ENCODE assay signal across 24 mouse cellular contexts in the genomic region with DNA sequence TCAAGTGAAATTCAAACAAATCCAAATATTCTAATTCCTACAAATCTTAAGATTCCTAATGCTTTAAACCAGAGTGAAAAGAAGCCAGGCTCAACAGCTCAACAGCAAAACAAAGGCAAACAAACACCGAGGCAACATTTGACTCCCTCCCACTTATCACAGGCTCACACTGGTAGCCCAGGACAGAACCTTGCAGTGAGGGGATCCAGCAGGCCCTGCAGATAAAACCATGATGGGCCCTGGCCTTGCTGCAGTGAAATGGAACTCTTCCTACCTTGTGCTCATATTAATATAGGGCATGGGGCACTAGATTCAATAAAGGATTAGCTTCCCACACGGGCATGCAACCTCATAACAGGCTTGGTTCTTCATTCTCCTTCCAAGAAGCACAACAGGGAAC. TPM values are rescaled to one million over a fixed set of nuclear protein-coding genes. Genes with fewer than 3 reads are reported as not detected.
DNase-seq lines count a peak whose midpoint lies in the region; ATAC-seq and TF ChIP-seq lines count a peak whose summit lies in the region.
"Had no signal": no experiment of that assay in that cellular context is flagged by ENCODE, and none has a peak within 500 bp of the region (broad histone marks: within the 10 kb centered on the region; RNA-seq: fewer than 3 reads in every experiment).

No protein-coding gene starts in this region.

- intact Hi-C loops in heart, postnatal 10 days (cut with DNase I) = no loop called here

- no peak overlapping the region for H3K4me3 ChIP-seq in heart, embryonic 11.5 days (ENCODE audit: low read depth, low read length)
- no peak overlapping the region for H3K4me3 ChIP-seq in hindbrain, embryonic 15.5 days
- H3K4me3 ChIP-seq in hindbrain, embryonic 16.5 days (ENCODE audit: low read length) = no peak overlapping the region
- H3K4me3 ChIP-seq in liver, adult 2 months (ENCODE audit: insufficient read depth, low read depth, low read length) = no peak overlapping the region
- H3K4me3 ChIP-seq in liver, postnatal 0 days (ENCODE audit: low read depth, low read length) = no peak overlapping the region
- H3K4me3 ChIP-seq in forebrain, postnatal 0 days (ENCODE audit: low read depth, low read length) = no peak overlapping the region
- H3K4me3 ChIP-seq: embryonic facial prominence, embryonic 12.5 days; erythroblast, embryonic 14.5 days; forebrain, embryonic 13.5 days; hindbrain, embryonic 10.5 days; left cerebral cortex, adult 2 months had no signal

- peak overlapping the region; percentile 38; the same call in 1 of the 2 replicates for H3K4me2 ChIP-seq in heart, embryonic 11.5 days
- H3K4me2 ChIP-seq in hindbrain, embryonic 15.5 days = no peak overlapping the region
- no peak overlapping the region for H3K4me2 ChIP-seq in hindbrain, embryonic 16.5 days (ENCODE audit: low read length)
- no peak overlapping the region for H3K4me2 ChIP-seq in liver, postnatal 0 days (ENCODE audit: low read depth, low read length)
- H3K4me2 ChIP-seq in forebrain, postnatal 0 days (ENCODE audit: low read depth) = no peak overlapping the region
- H3K4me2 ChIP-seq: embryonic facial prominence, embryonic 12.5 days; forebrain, embryonic 13.5 days; lung, embryonic 14.5 days; midbrain, embryonic 11.5 days had no signal

- DNase-seq in heart, postnatal 10 days = no peak
- DNase-seq in liver, adult 2 months (ENCODE audit: extremely low read depth, low read depth, low spot score) = no peak
- DNase-seq in liver, postnatal 0 days = no peak
- DNase-seq in forebrain, postnatal 0 days = no peak
- DNase-seq in cerebellum, adult 11-12 months = no peak
- DNase-seq: adrenal gland, postnatal 25 days; cerebellum, adult 9-10 months; gastrocnemius, postnatal 36 days; kidney, adult 9 months; kidney, postnatal 25 days; left cerebral cortex, postnatal 4 days; lung, embryonic 14.5 days; retina, postnatal 1 day; right cerebral cortex, postnatal 4 days had no signal

- H3K4me1 ChIP-seq in heart, embryonic 11.5 days (ENCODE audit: control insufficient read depth, insufficient read depth, low read length) = peaks cover 40% of the 10 kb centered on the region
- H3K4me1 ChIP-seq in hindbrain, embryonic 15.5 days (replicated peaks) = peaks cover 13% of the 10 kb centered on the region
- no peaks in the 10 kb centered on the region; the same call in 1 of the 2 replicates for H3K4me1 ChIP-seq in hindbrain, embryonic 16.5 days (ENCODE audit: control insufficient read depth, insufficient read depth, low read depth, low read length)
- H3K4me1 ChIP-seq in liver, adult 2 months (ENCODE audit: control insufficient read depth, insufficient read depth, low read length) = peaks cover 39% of the 10 kb centered on the region
- H3K4me1 ChIP-seq in liver, postnatal 0 days (ENCODE audit: insufficient read depth) = peaks cover 37% of the 10 kb centered on the region
- 0 out of 2 replicates have a peak, but pooled peaks cover 6% of the 10 kb centered on the region for H3K4me1 ChIP-seq in forebrain, postnatal 0 days (ENCODE audit: insufficient read depth)

- peak overlapping the region; percentile 54 for H3K27ac ChIP-seq in heart, embryonic 11.5 days (ENCODE audit: low read depth, low read length)
- H3K27ac ChIP-seq in hindbrain, embryonic 15.5 days (replicated peaks) = no peak overlapping the region
- no peak overlapping the region for H3K27ac ChIP-seq in hindbrain, embryonic 16.5 days (ENCODE audit: low read depth, low read length)
- peak overlapping the region; percentile 64 for H3K27ac ChIP-seq in liver, adult 2 months (replicated peaks; ENCODE audit: insufficient read depth, low read depth, low read length)
- 0 out of 2 replicates have a peak overlapping the region, but pooled peaks have one; percentile 3 for H3K27ac ChIP-seq in liver, postnatal 0 days (ENCODE audit: low read depth)
- H3K27ac ChIP-seq in forebrain, postnatal 0 days (ENCODE audit: low read depth, low read length) = no peak overlapping the region
- H3K27ac ChIP-seq: embryonic facial prominence, embryonic 12.5 days; left cerebral cortex, adult 2 months had no signal

- peaks cover 48% of the 10 kb centered on the region; the same call in 1 of the 2 replicates for H3K79me2 ChIP-seq in liver, adult 2 months (ENCODE audit: control insufficient read depth, insufficient read depth, low read length)

- no peak for TF ChIP-seq POLR2A in liver, adult 2 months (IDR thresholded peaks at IDR 0.05; ENCODE audit: extremely low read depth, insufficient read depth, low read length)

- H3K9ac ChIP-seq in heart, embryonic 11.5 days (ENCODE audit: low read depth, low read length) = no peak overlapping the region
- H3K9ac ChIP-seq in hindbrain, embryonic 15.5 days = 0 out of 2 replicates have a peak overlapping the region, but pooled peaks have one; percentile 6
- H3K9ac ChIP-seq in hindbrain, embryonic 16.5 days (ENCODE audit: low read depth, low read length) = no peak overlapping the region
- H3K9ac ChIP-seq in liver, adult 2 months (ENCODE audit: low read depth, low read length) = 0 out of 2 replicates have a peak overlapping the region, but pooled peaks have one; percentile 24
- H3K9ac ChIP-seq in liver, postnatal 0 days (replicated peaks) = no peak overlapping the region
- no peak overlapping the region for H3K9ac ChIP-seq in forebrain, postnatal 0 days
- H3K9ac ChIP-seq: embryonic facial prominence, embryonic 12.5 days; forebrain, embryonic 13.5 days; lung, embryonic 14.5 days had no signal

- TF ChIP-seq CTCF in liver, adult 2 months (IDR thresholded peaks at IDR 0.05; ENCODE audit: low read depth, low read length) = no peak
- TF ChIP-seq CTCF in liver, postnatal 0 days (IDR thresholded peaks at IDR 0.05; ENCODE audit: low read depth) = no peak
- no peak for TF ChIP-seq CTCF in forebrain, postnatal 0 days (IDR thresholded peaks at IDR 0.05; ENCODE audit: low read depth)

- WGBS in heart, embryonic 11.5 days (ENCODE audit: insufficient replicate concordance) = 43% methylated on average over 2 of the region's 2 CpGs
- 71% methylated on average over 2 of the region's 2 CpGs for WGBS in hindbrain, embryonic 15.5 days
- 58% methylated on average over 2 of the region's 2 CpGs for WGBS in hindbrain, embryonic 16.5 days
- 30% methylated on average over 2 of the region's 2 CpGs for WGBS in liver, adult 2 months
- WGBS in liver, postnatal 0 days (ENCODE audit: insufficient replicate concordance) = 28% methylated on average over 2 of the region's 2 CpGs
- WGBS in forebrain, postnatal 0 days = 63% methylated on average over 2 of the region's 2 CpGs

- H3K9me3 ChIP-seq in heart, embryonic 11.5 days (replicated peaks; ENCODE audit: control insufficient read depth, low read length) = no peaks in the 10 kb centered on the region
- no peaks in the 10 kb centered on the region for H3K9me3 ChIP-seq in hindbrain, embryonic 15.5 days
- H3K9me3 ChIP-seq in hindbrain, embryonic 16.5 days (ENCODE audit: control insufficient read depth, low read length) = no peaks in the 10 kb centered on the region
- H3K9me3 ChIP-seq in liver, postnatal 0 days (ENCODE audit: low read length) = no peaks in the 10 kb centered on the region
- H3K9me3 ChIP-seq in forebrain, postnatal 0 days (ENCODE audit: low read length) = no peaks in the 10 kb centered on the region
- H3K9me3 ChIP-seq: embryonic facial prominence, embryonic 12.5 days; forebrain, embryonic 13.5 days; G1E; hindbrain, embryonic 10.5 days had no signal

- H3K36me3 ChIP-seq in heart, embryonic 11.5 days (ENCODE audit: control insufficient read depth, insufficient read depth, low read length) = no peaks in the 10 kb centered on the region
- no peaks in the 10 kb centered on the region for H3K36me3 ChIP-seq in hindbrain, embryonic 15.5 days
- H3K36me3 ChIP-seq in hindbrain, embryonic 16.5 days (ENCODE audit: control insufficient read depth, insufficient read depth, low read length) = no peaks in the 10 kb centered on the region
- H3K36me3 ChIP-seq in liver, adult 2 months (ENCODE audit: control insufficient read depth, insufficient read depth, low read length) = no peaks in the 10 kb centered on the region
- H3K36me3 ChIP-seq in liver, postnatal 0 days (replicated peaks; ENCODE audit: insufficient read depth, low read length) = no peaks in the 10 kb centered on the region
- no peaks in the 10 kb centered on the region for H3K36me3 ChIP-seq in forebrain, postnatal 0 days (ENCODE audit: insufficient read depth)
- H3K36me3 ChIP-seq: embryonic facial prominence, embryonic 12.5 days; G1E; hindbrain, embryonic 10.5 days had no signal

- no peaks in the 10 kb centered on the region for H3K27me3 ChIP-seq in heart, embryonic 11.5 days (ENCODE audit: control insufficient read depth, insufficient read depth, low read length)
- H3K27me3 ChIP-seq in hindbrain, embryonic 15.5 days = no peaks in the 10 kb centered on the region
- no peaks in the 10 kb centered on the region for H3K27me3 ChIP-seq in hindbrain, embryonic 16.5 days (replicated peaks; ENCODE audit: control insufficient read depth, insufficient read depth, low read length)
- no peaks in the 10 kb centered on the region for H3K27me3 ChIP-seq in liver, adult 2 months (ENCODE audit: control insufficient read depth, insufficient read depth, low read length)
- no peaks in the 10 kb centered on the region for H3K27me3 ChIP-seq in liver, postnatal 0 days (ENCODE audit: insufficient read depth, low read length)
- H3K27me3 ChIP-seq in forebrain, postnatal 0 days (ENCODE audit: insufficient read depth, low read length) = no peaks in the 10 kb centered on the region
- H3K27me3 ChIP-seq: embryonic facial prominence, embryonic 12.5 days; forebrain, embryonic 13.5 days had no signal

- ATAC-seq in heart, embryonic 11.5 days (replicated peaks; ENCODE audit: insufficient number of reproducible peaks, low FRiP score, low TSS enrichment) = peak; percentile 70; the same call in 1 of the 2 replicates
- ATAC-seq in hindbrain, embryonic 15.5 days (ENCODE audit: low FRiP score, low read depth) = no peak
- no peak for ATAC-seq in hindbrain, embryonic 16.5 days
- no peak for ATAC-seq in liver, postnatal 0 days
- no peak for ATAC-seq in forebrain, postnatal 0 days

- TF ChIP-seq EP300 in liver, postnatal 0 days (IDR thresholded peaks at IDR 0.05; ENCODE audit: low read depth) = no peak

RNA-seq across cellular contexts. Expression of gene B4galt5, which starts 11.4 kb away (rescaled TPM):
- polyA plus RNA-seq in heart, embryonic 11.5 days (2014; fragmentation: Nextera tagmentation; extraction: Ambion mirVana) = 16.1 and 24.5 TPM in 2 replicates
- 10 to 100 TPM; 21.2 to 23.5 TPM for total RNA-seq in heart, postnatal 10 days (2021)
- 31.5 and 34.2 TPM in 2 replicates for polyA plus RNA-seq in hindbrain, embryonic 15.5 days (2015; fragmentation: Nextera tagmentation; extraction: Ambion mirVana)
- polyA plus RNA-seq in hindbrain, embryonic 16.5 days (2015; fragmentation: Nextera tagmentation; extraction: Ambion mirVana) = 19.7 and 22.6 TPM in 2 replicates
- total RNA-seq in liver, adult 2 months (2014; rRNA removed) = 8.1 and 17.7 TPM in 2 replicates
- 14.9 and 15.7 TPM in 2 replicates for polyA plus RNA-seq in liver, adult 2 months (2012; rRNA removed)
- 3.2 and 4.2 TPM in 2 replicates for polyA plus RNA-seq in liver, postnatal 0 days (2015; fragmentation: Nextera tagmentation; extraction: Ambion mirVana)
- 57.4 and 60.7 TPM in 2 replicates for total RNA-seq in forebrain, postnatal 0 days (2014; rRNA removed)
- 21.1 and 27.4 TPM in 2 replicates for polyA plus RNA-seq in forebrain, postnatal 0 days (2015; fragmentation: Nextera tagmentation; extraction: Ambion mirVana)

Comparison
In these comparisons a context has a peak if more than half of its experiments do, and no peak if none do; other contexts are left out.
1. H3K9ac ChIP-seq: peak in hindbrain, embryonic 15.5 days (single experiment) and liver, adult 2 months (single experiment); none in heart, embryonic 11.5 days (single experiment), hindbrain, embryonic 16.5 days (single experiment), liver, postnatal 0 days (single experiment) and forebrain, postnatal 0 days (single experiment).
2. H3K27ac ChIP-seq: peak in heart, embryonic 11.5 days (single experiment), liver, adult 2 months (single experiment) and liver, postnatal 0 days (single experiment); none in hindbrain, embryonic 15.5 days (single experiment), hindbrain, embryonic 16.5 days (single experiment) and forebrain, postnatal 0 days (single experiment).